Mouse (Mus musculus) bone marrow macrophage, adult 2 months (primary cell): ENCODE results near the gene Pcif1. TPM values are rescaled to one million over a fixed set of nuclear protein-coding genes. Genes with fewer than 3 reads are reported as not detected.

Experiments
- H3K27ac ChIP-seq: 2 replicates; pipeline ENCODE4 v1.5.1; 2012; ENCODE audit warnings: low read depth, low read length; ENCODE audit not compliant: insufficient read depth
- H3K4me1 ChIP-seq: 2 replicates; pipeline ENCODE4 v1.6.1; 2012; ENCODE audit warnings: low read length; ENCODE audit not compliant: control insufficient read depth, insufficient read depth
- H3K4me3 ChIP-seq: 2 replicates; pipeline ENCODE4 v1.5.1; 2012; ENCODE audit warnings: mild to moderate bottlenecking, low read length, moderate library complexity; ENCODE audit not compliant: insufficient read depth
- CTCF ChIP-seq: IDR thresholded peaks from 2 replicates; pipeline ENCODE4 v1.5.1; 2012; ENCODE audit warnings: low read depth, mild to moderate bottlenecking, low read length, moderate library complexity
- POLR2A ChIP-seq: IDR thresholded peaks from 2 replicates; pipeline ENCODE4 v1.6.1; 2012; ENCODE audit warnings: mild to moderate bottlenecking, low read depth, low read length, borderline replicate concordance
- polyA plus RNA-seq: library from polyadenylated mRNA; stranded (reverse); fragments of >200 nt; gene quantifications from 2 replicates; pipeline ENCODE4 v1.2.4, GENCODE M21; 2012; ENCODE audit not compliant: missing spikeins, insufficient read depth, insufficient read length

The Pcif1 gene
- polyA plus RNA-seq, 1 experiment, result 27.6 TPM

- H3K4me1 ChIP-seq, result no peaks in the 10 kb centered on the region
- no peak overlapping the region for H3K4me3 ChIP-seq
- H3K27ac ChIP-seq, result no peak overlapping the region
- TF ChIP-seq CTCF (no peak), POLR2A (no peak)
These were observed 14.9 kb downstream of the Pcif1 start for GRCm38 (mm10) chr2:164894048-164894447.

- H3K4me1 ChIP-seq, result no peaks in the 10 kb centered on the region
- TF ChIP-seq POLR2A (no peak), CTCF (no peak)
- H3K4me3 ChIP-seq, result no peak overlapping the region
- no peak overlapping the region for H3K27ac ChIP-seq
These were observed 15.5 kb downstream of the Pcif1 start for GRCm38 (mm10) chr2:164894644-164895043.

GRCm38 (mm10) chr2:164895885-164896284 lies 16.8 kb downstream of the Pcif1 start:
- no peak overlapping the region for H3K27ac ChIP-seq
- TF ChIP-seq POLR2A (no peak), CTCF (no peak)
- H3K4me1 ChIP-seq, result no peaks in the 10 kb centered on the region
- no peak overlapping the region for H3K4me3 ChIP-seq

DNA sequence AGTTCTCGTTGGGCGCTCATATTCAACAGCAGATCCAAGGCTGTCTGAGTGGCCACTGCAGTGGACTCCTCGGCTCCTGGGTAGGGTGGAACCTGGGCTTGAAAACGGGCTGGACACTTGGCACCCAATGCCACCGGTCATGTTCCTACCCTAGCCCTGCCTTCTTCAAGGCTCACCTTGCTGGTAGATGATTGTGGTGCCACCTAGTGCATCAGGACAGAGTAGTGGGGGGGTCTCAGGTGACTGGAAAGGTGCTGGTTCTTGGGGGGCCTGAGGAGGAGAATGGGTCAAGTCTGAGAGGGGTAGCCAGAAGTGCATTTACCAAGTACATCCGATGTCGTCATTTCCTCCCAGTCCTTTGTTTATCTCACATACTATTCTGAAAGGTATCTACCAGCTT lies 18.9 kb downstream of the Pcif1 start:
- Histone ChIP-seq H3K27ac (no peak overlapping the region), H3K4me3 (no peak overlapping the region), H3K4me1 (no peaks in the 10 kb centered on the region)
- no peak for TF ChIP-seq CTCF

- H3K27ac ChIP-seq, result no peak overlapping the region
- TF ChIP-seq CTCF, result no peak
- TF ChIP-seq POLR2A, result no peak
- no peaks in the 10 kb centered on the region for H3K4me1 ChIP-seq
- H3K4me3 ChIP-seq, result no peak overlapping the region
These were observed 19.9 kb downstream of the Pcif1 start for GRCm38 (mm10) chr2:164899034-164899433.

DNA sequence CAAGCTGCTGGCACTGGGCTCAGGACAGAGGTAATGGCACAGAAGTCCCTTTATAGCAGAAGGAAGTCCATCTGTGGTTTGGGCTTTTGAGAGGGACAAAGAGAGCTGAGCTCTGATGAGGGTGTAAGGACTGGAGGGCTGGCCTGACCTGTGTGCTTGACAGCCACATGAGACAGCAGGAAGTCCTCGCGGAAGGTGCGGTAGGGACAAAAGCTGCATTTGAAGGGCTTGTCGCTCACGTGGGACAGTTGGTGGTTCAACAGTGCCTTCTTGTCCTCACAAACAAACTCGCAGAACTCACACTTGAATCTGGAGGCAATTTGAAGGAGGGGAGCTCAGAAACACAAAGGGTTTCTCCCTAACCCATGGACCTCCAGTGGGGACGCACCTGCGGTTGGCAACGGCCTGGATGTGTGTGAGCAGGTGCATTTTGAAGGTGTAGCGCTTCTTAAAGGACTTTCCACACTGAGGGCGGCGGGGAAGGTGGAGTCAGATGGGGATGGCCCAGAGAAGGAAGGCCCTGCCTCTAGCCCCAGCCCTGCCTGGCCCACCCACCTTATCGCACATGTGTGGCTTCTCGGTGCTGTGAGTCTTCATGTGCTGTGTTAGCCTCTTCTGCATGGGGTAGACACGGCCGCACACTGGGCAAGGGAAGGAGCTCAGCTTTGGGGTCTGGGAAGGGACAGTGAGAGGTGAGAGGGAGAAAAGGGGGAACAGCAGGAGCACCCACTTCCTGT lies 20.8 kb downstream of the Pcif1 start:
- no peak overlapping the region for H3K27ac ChIP-seq

GRCm38 (mm10) chr2:164901380-164901779 lies 22.3 kb downstream of the Pcif1 start:
- no peak for TF ChIP-seq POLR2A
- TF ChIP-seq CTCF, result no peak
- no peak overlapping the region for H3K4me3 ChIP-seq
- no peaks in the 10 kb centered on the region for H3K4me1 ChIP-seq
- H3K27ac ChIP-seq, result no peak overlapping the region

More for the DNA sequence above, 20.8 kb downstream of the Pcif1 start:
- Histone ChIP-seq H3K4me3 (no peak overlapping the region), H3K4me1 (no peaks in the 10 kb centered on the region)
- no peak for TF ChIP-seq CTCF

GRCm38 (mm10) chr2:164903496-164903895 lies 24.4 kb downstream of the Pcif1 start:
- Histone ChIP-seq H3K4me1 (no peaks in the 10 kb centered on the region), H3K27ac (no peak overlapping the region), H3K4me3 (no peak overlapping the region)
- no peak for TF ChIP-seq POLR2A
- no peak for TF ChIP-seq CTCF

- TF ChIP-seq CTCF (peak; percentile 39; the same call in 1 of the 2 replicates), POLR2A (no peak)
- Histone ChIP-seq H3K4me1 (peaks cover 3% of the 10 kb centered on the region; the same call in 1 of the 2 replicates), H3K27ac (no peak overlapping the region), H3K4me3 (no peak overlapping the region)
These were observed 27.0 kb downstream of the Pcif1 start for GRCm38 (mm10) chr2:164906071-164906470.

- peaks cover 5% of the 10 kb centered on the region for H3K4me1 ChIP-seq
- no peak overlapping the region for H3K4me3 ChIP-seq
- TF ChIP-seq POLR2A, result no peak
- TF ChIP-seq CTCF, result no peak
- no peak overlapping the region for H3K27ac ChIP-seq
These were observed 28.4 kb downstream of the Pcif1 start for GRCm38 (mm10) chr2:164907511-164907910.
